ENCODE assay signal across 7 mouse cellular contexts in genomic region chr17:83214674-83215528, GRCm38 (mm10). TPM values are rescaled to one million over a fixed set of nuclear protein-coding genes. Genes with fewer than 3 reads are reported as not detected.
DNase-seq lines count a peak whose midpoint lies in the region; ATAC-seq and TF ChIP-seq lines count a peak whose summit lies in the region.

Gene Pkdcc (plus strand): TSS chr17:83215292.

- H3K27ac ChIP-seq in embryonic facial prominence, embryonic 14.5 days (replicated peaks; ENCODE audit: low read depth, low read length), result peak within 1 kb of the TSS; percentile 82
- peak within 1 kb of the TSS; percentile 96 for H3K27ac ChIP-seq in heart, embryonic 10.5 days
- H3K27ac ChIP-seq in kidney, embryonic 15.5 days, result peak within 1 kb of the TSS; percentile 94
- peak within 1 kb of the TSS; percentile 74 for H3K27ac ChIP-seq in liver, adult 2 months (replicated peaks; ENCODE audit: insufficient read depth, low read depth, low read length)
- H3K27ac ChIP-seq in stomach, embryonic 14.5 days (ENCODE audit: low read length), result peak within 1 kb of the TSS; percentile 89

- DNase-seq in brain, adult 2 months (ENCODE audit: low read depth, low spot score), result peak; percentile 70
- DNase-seq in embryonic facial prominence, embryonic 14.5 days (ENCODE audit: low spot score), result peak; percentile 94
- DNase-seq in heart, embryonic 10.5 days (ENCODE audit: low spot score), result peak; percentile 90
- DNase-seq in liver, adult 2 months (ENCODE audit: extremely low read depth, low read depth, low spot score), result peak; percentile 30

- H3K36me3 ChIP-seq in embryonic facial prominence, embryonic 14.5 days (ENCODE audit: control insufficient read depth, insufficient read depth, low read length), result no peaks in the 10 kb centered on the region
- H3K36me3 ChIP-seq in heart, embryonic 10.5 days, result peaks cover 11% of the 10 kb centered on the region; the same call in 1 of the 2 replicates
- H3K36me3 ChIP-seq in kidney, embryonic 15.5 days, result no peaks in the 10 kb centered on the region
- H3K36me3 ChIP-seq in liver, adult 2 months (ENCODE audit: control insufficient read depth, insufficient read depth, low read length), result no peaks in the 10 kb centered on the region
- no peaks in the 10 kb centered on the region for H3K36me3 ChIP-seq in stomach, embryonic 14.5 days (ENCODE audit: control insufficient read depth, insufficient read depth, low read length)

- 2% methylated on average over 32 of the region's 105 CpGs for WGBS in embryonic facial prominence, embryonic 14.5 days
- WGBS in heart, embryonic 10.5 days, result 2% methylated on average over 92 of the region's 105 CpGs
- WGBS in kidney, embryonic 15.5 days, result under 1% methylated on average over 81 of the region's 105 CpGs
- WGBS in liver, adult 2 months, result 2% methylated on average over 68 of the region's 105 CpGs
- under 1% methylated on average over 93 of the region's 105 CpGs for WGBS in stomach, embryonic 14.5 days

- peaks cover 11% of the 10 kb centered on the region for H3K4me1 ChIP-seq in embryonic facial prominence, embryonic 14.5 days (ENCODE audit: control insufficient read depth, insufficient read depth, low read length)
- H3K4me1 ChIP-seq in heart, embryonic 10.5 days, result peaks cover 58% of the 10 kb centered on the region
- H3K4me1 ChIP-seq in kidney, embryonic 15.5 days, result peaks cover 73% of the 10 kb centered on the region
- H3K4me1 ChIP-seq in liver, adult 2 months (ENCODE audit: control insufficient read depth, insufficient read depth, low read length), result peaks cover 48% of the 10 kb centered on the region
- peaks cover 46% of the 10 kb centered on the region for H3K4me1 ChIP-seq in stomach, embryonic 14.5 days (ENCODE audit: control insufficient read depth, insufficient read depth, low read length)

- peak within 1 kb of the TSS; percentile 68 for H3K4me3 ChIP-seq in embryonic facial prominence, embryonic 14.5 days (ENCODE audit: low read depth, low read length)
- peak within 1 kb of the TSS; percentile 79 for H3K4me3 ChIP-seq in heart, embryonic 10.5 days
- H3K4me3 ChIP-seq in kidney, embryonic 15.5 days (replicated peaks), result peak within 1 kb of the TSS; percentile 88
- H3K4me3 ChIP-seq in liver, adult 2 months (ENCODE audit: insufficient read depth, low read depth, low read length), result peak within 1 kb of the TSS; percentile 80
- peak within 1 kb of the TSS; percentile 85 for H3K4me3 ChIP-seq in stomach, embryonic 14.5 days (ENCODE audit: low read depth, low read length)

- peak within 1 kb of the TSS; percentile 85 for H3K4me2 ChIP-seq in embryonic facial prominence, embryonic 14.5 days (ENCODE audit: low read depth, low read length)
- peak within 1 kb of the TSS; percentile 95 for H3K4me2 ChIP-seq in kidney, embryonic 15.5 days
- peak within 1 kb of the TSS; percentile 57 for H3K4me2 ChIP-seq in stomach, embryonic 14.5 days (replicated peaks; ENCODE audit: low read depth, low read length)

- H3K9ac ChIP-seq in embryonic facial prominence, embryonic 14.5 days (ENCODE audit: low read depth, low read length), result peak within 1 kb of the TSS; percentile 90
- peak within 1 kb of the TSS; percentile 98 for H3K9ac ChIP-seq in kidney, embryonic 15.5 days
- peak within 1 kb of the TSS; percentile 93 for H3K9ac ChIP-seq in liver, adult 2 months (ENCODE audit: low read depth, low read length)
- peak within 1 kb of the TSS; percentile 95 for H3K9ac ChIP-seq in stomach, embryonic 14.5 days (replicated peaks; ENCODE audit: low read depth, low read length)

- TF ChIP-seq POLR2A in liver, adult 2 months (IDR thresholded peaks at IDR 0.05; ENCODE audit: extremely low read depth, insufficient read depth, low read length), result peak; percentile 57

- H3K27me3 ChIP-seq in embryonic facial prominence, embryonic 14.5 days (replicated peaks; ENCODE audit: control insufficient read depth, insufficient read depth, low read length), result no peaks in the 10 kb centered on the region
- no peaks in the 10 kb centered on the region; the same call in 1 of the 2 replicates for H3K27me3 ChIP-seq in heart, embryonic 10.5 days (ENCODE audit: insufficient read depth, poor library complexity, severe bottlenecking)
- H3K27me3 ChIP-seq in kidney, embryonic 15.5 days, result no peaks in the 10 kb centered on the region
- H3K27me3 ChIP-seq in liver, adult 2 months (ENCODE audit: control insufficient read depth, insufficient read depth, low read length), result no peaks in the 10 kb centered on the region
- no peaks in the 10 kb centered on the region for H3K27me3 ChIP-seq in stomach, embryonic 14.5 days (ENCODE audit: control insufficient read depth, insufficient read depth, low read length)

- H3K9me3 ChIP-seq in embryonic facial prominence, embryonic 14.5 days (ENCODE audit: control insufficient read depth, low read length), result no peaks in the 10 kb centered on the region
- H3K9me3 ChIP-seq in heart, embryonic 10.5 days, result no peaks in the 10 kb centered on the region
- H3K9me3 ChIP-seq in kidney, embryonic 15.5 days (replicated peaks), result no peaks in the 10 kb centered on the region
- H3K9me3 ChIP-seq in stomach, embryonic 14.5 days (ENCODE audit: control insufficient read depth, low read depth, low read length), result no peaks in the 10 kb centered on the region

- peak; percentile 93 for ATAC-seq in embryonic facial prominence, embryonic 14.5 days (ENCODE audit: low read depth)
- ATAC-seq in kidney, embryonic 15.5 days (replicated peaks; ENCODE audit: low FRiP score), result peak; percentile 89
- no peak for ATAC-seq in monocyte, adult 5-6 weeks (replicated peaks; ENCODE audit: insufficient number of reproducible peaks, low FRiP score, low TSS enrichment, poor library complexity, severe bottlenecking)
- peak; percentile 84 for ATAC-seq in stomach, embryonic 14.5 days (ENCODE audit: insufficient number of reproducible peaks, insufficient read depth, low FRiP score, low read depth)

- TF ChIP-seq CTCF in liver, adult 2 months (IDR thresholded peaks at IDR 0.05; ENCODE audit: low read depth, low read length), result no peak

- H3K79me2 ChIP-seq in liver, adult 2 months (ENCODE audit: control insufficient read depth, insufficient read depth, low read length), result peaks cover 19% of the 10 kb centered on the region

RNA-seq across cellular contexts. Expression of gene Pkdcc, which starts in this region (rescaled TPM):
- 26.2 and 29.9 TPM in 2 replicates for polyA plus RNA-seq in embryonic facial prominence, embryonic 14.5 days (2014; fragmentation: Nextera tagmentation; extraction: Ambion mirVana)
- polyA plus RNA-seq in heart, embryonic 10.5 days (2016; fragmentation: Nextera tagmentation; extraction: Ambion mirVana), result 13.8 and 27.4 TPM in 2 replicates
- polyA plus RNA-seq in kidney, embryonic 15.5 days (2015; fragmentation: Nextera tagmentation; extraction: Ambion mirVana), result 29.3 and 33.2 TPM in 2 replicates
- total RNA-seq in liver, adult 2 months (2014; rRNA removed), result 16.1 and 25.6 TPM in 2 replicates
- polyA plus RNA-seq in liver, adult 2 months (2012; rRNA removed), result 37.2 and 60.8 TPM in 2 replicates
- 5.2 to 17.0 TPM (median 6.6 TPM) in 3 replicates for total RNA-seq in monocyte, adult 5-6 weeks (2017)
- 28.4 and 28.9 TPM in 2 replicates for polyA plus RNA-seq in stomach, embryonic 14.5 days (2014; fragmentation: Nextera tagmentation; extraction: Ambion mirVana)

Comparison
In these comparisons a context has a peak if more than half of its experiments do, and no peak if none do; other contexts are left out.
1. DNase-seq: peak in every context shown above with its lines; median percentile 94 in embryonic facial prominence, embryonic 14.5 days; 90 in heart, embryonic 10.5 days; 70 in brain, adult 2 months; 30 in liver, adult 2 months.